Mouse (Mus musculus): Measurements from ENCODE around the gene Kpna7.
A peak's percentile ranks its signal among the peaks of the same experiment; 100 is the strongest.

Gene Kpna7

DNA sequence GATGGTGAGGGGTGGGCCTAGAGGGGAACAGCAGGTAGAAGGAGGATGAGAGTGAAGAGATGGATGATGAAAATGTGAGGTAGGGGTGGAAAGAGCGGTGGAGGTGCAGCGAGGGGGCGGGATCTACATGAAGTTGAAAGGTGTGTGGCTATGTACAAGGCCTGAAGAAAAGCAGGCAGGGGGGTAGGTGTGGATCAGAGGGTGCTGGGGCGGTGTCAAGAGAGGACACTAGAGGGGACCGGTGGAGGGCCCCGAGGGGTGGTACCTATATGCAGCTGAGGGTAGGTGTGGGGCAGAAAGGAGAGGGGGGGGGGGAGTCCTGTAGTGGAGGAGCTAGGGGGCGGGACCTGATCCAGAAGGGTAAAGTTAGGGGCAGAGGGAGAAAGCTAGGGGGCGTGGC, 119.4 kb downstream of the Kpna7 start:
- peak; percentile 23 for DNase-seq (ENCODE audit: low read depth, low spot score)

DNA sequence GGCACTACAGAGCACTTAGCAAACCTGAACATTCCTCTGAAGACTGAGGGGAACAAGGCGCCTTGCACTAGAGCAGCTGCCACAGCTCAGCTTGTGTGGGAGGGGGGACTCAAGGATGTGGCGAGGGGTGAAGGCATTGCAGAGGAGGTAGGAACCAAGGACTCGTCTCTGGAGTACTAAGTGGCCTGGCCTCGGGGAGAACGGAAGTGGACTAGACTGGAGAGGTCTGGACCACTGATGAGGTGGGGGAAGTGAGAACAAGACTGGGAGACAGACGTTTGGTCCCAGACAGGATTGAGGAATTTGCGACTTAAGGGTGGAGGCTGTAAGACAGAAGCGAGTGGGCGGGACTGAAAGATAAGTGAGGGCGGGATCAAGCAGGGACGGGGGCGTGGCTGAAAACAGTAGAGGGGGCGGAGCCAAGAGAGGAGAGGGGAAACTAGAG, 120.0 kb downstream of the Kpna7 start:
- peak; percentile 85 for DNase-seq (ENCODE audit: low read depth, low spot score)

DNA sequence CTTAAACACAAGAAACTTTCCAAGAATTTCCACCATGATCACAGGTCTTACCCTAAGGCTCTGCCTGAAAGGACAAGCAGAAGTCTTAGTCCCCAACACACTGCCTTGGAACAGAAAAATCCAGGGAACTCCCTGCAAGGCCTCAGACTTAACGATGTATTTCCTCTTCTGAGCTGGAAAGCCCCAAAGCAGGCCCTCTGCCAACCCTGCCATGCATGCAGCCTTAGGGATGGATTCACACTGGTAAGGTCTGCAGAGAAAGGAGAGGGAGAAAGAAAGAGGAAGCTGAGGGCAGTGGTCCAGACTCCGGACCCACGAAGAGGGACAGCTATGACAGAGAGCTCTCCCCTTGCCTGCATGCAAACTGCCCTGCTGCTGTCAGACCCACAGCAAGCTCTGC, 120.4 kb downstream of the Kpna7 start:
- peak; percentile 47 for DNase-seq (ENCODE audit: low read depth, low spot score)

DNA sequence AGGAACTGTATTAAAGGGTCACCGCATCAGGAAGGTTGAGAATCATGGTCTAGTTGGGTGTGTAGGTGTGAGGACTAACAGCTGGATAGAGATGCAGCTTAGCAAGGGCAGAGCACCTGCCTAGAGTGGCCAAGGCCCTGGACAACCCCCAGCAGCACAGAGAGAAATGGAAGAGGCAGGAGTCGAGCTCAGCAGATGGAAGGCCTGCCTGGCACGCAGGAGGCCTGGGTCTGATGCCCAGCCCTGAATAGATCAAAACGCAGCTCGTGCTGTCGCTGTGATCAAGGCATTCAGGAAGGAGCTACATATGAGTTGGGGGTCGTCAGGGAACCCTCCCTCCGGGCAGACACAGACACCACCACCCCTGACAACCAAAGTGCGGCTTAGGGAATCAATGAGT, 125.6 kb downstream of the Kpna7 start:
- no peak for DNase-seq (ENCODE audit: low read depth, low spot score)

DNA sequence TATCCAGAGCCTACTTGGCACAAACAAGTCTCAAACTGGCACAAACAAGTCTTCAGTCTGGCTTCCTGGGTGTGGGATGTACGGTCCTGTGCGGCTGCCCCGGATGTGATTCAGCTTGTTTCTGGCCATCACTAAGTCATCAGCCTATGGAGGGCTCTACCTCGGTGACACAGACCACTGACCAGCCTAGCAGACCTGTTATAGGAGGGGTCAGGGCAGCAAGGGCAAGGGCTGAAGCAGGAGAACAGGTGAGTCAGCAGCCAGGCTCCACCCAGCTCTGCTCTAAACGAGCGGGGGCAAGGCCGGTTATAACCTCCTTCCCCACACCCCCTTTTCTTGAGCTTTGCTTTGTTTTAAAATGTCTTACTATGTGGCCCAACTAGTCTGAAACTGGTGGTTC, 129.4 kb downstream of the Kpna7 start:
- no peak for DNase-seq (ENCODE audit: low read depth, low spot score)

DNA sequence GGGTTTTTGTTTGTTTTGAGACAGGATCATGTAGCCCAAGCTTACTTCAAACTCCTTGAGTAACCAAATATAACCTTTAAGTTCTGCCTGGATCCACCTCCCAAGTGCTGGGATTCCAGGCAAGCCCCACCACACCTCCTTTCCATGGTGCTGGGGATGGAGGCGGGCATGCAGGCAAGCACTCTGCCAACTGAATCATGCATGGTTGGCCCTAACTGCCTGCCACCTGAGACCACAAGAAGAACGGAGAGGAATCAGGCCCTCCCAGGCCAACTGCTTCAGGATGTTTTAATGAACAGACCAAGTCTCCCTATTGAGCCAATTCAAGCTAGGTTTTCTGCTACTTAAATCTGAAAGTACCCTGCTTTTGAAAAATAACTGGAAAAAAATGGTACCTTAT, 131.2 kb downstream of the Kpna7 start:
- peak; percentile 27 for DNase-seq (ENCODE audit: low read depth, low spot score)

DNA sequence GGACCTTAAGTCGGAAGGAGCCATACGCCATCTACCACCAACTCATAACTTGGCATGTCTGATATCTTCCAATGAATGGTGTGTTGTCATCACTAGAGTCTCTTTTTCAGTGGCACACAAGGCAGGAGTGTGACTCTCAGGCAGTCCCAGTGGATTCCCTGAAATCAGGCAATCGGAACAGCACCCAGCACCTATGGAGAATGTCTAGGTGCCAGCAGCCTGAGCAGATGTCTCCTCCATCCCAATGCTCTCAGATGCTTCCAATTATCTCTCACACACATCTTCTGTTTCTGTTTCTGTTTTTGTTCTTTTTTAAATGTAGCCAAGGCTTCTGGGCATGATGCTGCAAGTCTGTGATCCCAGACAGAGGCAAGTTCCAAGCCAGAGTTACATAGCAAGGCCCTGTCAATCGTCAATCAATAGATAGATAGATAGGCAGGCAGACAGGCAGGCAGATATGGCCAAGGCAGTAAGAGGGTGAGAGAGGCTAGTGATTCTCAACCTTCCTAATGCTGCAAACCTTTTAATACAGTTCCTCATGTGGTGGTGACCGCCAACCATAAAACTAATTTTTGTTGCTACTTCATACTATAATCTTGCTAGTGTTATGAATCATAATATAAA, 133.3 kb downstream of the Kpna7 start:
- DNase-seq (ENCODE audit: low read depth, low spot score): peak; percentile 56

DNA sequence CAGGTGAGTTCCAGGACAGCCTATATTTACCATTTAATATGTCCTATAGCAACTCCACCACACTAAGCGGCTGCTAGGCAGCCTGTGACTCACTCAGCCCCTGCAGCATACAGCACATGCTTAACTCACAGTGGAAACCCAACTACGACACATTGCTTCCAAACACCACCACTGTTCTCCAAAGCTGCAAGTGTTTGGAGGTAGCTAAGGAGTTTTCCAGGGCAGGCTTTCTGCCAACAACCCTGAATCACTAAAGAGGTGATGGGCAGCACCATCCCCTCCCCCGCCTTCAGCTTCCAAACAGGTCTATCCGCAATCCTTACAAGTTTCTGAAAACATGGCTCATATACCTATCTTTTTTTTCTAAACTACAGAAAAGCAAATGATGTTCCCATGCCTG, 134.0 kb downstream of the Kpna7 start:
- peak; percentile 66 for DNase-seq (ENCODE audit: low read depth, low spot score)

DNA sequence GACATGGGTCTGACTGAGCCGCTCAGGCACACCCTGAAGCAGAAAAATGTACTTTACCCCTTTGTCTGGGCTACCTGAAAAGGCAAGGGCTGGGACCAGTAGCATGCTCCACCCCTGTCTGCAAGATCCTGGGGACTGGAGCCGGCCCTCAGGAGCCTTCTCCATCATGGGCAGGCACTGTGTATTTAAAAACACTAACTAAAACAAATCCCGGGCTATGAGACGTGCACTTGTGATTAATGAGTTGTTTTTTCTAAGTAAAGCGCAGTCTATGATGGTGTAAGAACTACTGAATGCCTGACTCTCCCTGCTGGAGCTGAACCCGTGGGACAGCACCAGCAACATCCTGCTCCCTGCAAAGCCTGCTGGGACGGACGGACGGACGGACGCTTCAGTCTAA, 135.4 kb downstream of the Kpna7 start:
- no peak for DNase-seq (ENCODE audit: low read depth, low spot score)

DNA sequence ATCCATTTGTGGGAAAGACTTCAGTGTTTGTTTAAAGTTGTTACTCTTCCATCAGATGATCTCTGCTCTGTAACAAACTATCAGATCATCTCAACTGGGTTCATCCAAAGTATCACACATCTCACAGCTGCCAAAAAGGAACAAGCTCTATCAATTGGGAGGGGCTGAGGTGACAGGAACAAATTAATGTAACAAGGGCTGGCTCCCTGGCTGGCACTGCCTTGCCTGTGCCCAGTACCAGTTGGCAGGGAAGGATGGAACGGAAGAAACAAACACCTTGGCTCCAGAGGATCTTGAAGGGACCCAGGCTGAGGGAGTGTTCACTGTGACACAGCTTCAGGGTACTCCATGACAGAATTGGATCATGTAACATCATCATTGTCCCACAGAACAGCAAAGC, 135.8 kb downstream of the Kpna7 start:
- DNase-seq (ENCODE audit: low read depth, low spot score): no peak

DNA sequence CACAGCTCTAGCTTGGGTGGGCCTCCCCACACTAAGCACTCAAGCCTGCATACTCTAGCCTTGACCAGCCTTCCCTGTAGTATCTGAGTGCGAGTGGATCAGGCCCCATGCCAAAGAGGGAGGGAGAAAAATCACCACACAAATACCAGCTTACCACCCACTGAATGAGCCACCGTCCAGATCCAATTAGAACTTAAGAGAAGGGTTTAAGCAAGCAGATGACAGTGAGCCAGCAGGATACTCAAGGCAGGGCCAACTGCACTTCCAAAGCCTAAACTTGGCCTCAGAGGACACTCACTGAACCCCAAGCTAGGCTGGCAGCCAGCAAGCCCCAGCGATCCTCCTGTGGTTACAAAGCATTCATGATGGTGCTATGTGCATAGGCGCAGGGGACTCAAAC, 137.8 kb downstream of the Kpna7 start:
- peak; percentile 80 for DNase-seq (ENCODE audit: low read depth, low spot score)

DNA sequence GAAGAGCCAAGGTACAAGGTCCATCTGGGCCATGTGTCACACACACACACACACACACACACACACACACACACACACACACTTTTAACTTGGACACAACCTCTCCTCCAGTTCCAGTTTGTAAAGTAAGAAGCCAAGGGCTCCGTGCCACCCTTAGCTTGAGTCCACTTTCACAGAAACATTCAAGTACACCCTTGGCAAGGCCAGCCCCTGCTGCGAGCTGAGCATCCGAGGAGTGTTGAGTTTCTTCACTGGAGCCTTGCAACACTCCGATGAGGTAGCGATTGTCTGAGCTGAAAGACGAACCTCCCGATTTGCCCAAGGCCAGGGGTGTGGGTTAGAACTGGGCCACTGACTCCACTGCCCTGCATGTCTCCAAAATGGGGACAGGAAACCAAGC, 138.9 kb downstream of the Kpna7 start:
- no peak for DNase-seq (ENCODE audit: low read depth, low spot score)

DNA sequence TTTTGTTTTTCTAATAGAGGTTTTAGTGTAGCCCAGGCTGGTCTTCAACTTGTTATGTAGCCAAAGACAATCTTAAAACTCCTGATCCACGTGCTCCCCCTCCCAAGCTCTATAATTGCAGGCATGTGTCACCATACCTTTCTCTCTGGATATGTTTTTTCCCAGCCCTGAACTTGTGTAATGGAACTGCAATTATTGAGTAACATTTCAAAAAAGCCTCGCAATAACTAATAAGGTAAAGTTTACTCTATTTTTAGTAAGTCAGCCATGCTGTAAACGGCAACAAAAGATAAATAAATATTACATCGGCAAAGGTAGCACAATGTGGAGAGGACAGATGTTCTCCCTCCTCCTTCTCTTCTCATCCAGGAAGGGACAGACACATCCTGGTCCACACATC, 139.5 kb downstream of the Kpna7 start:
- DNase-seq (ENCODE audit: low read depth, low spot score): no peak

DNA sequence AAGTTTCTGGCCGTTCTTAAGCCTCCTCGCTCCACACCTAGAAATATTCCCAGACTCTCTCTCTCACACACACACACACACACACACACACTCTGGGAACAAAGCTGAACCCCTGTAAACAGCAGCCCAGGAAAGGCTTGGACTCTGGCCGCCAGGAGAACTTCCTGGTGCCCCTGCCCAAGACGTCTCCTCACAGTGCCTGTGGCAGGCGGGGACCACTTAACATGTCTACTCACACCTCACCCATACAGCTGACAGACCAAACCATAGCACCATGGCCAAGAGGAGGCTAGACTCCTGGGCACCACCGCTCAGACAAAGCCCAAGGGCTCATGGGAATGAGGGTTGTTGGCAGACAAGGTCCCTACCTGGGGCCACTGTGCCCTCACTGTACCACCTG, 140.5 kb downstream of the Kpna7 start:
- DNase-seq (ENCODE audit: low read depth, low spot score): no peak

DNA sequence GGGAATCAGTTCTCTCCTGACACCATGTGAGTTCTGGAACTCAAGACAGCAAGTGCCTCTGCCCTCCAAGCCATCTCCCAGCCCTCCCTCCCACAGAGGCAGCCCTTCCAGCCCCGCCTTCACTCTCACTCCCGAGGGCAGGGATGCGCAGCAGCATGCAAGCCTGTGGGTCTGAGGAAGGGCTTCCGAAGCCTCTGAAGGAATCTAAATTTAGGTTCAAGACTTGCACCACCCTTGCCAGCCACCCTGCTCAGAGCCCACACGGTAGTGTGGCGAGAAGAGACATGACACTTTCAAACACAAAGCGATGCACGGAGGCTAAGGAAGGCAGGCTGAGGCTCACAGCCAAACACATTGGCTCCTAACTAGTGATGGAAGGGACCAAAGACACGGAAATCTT, 141.4 kb downstream of the Kpna7 start:
- peak; percentile 64 for DNase-seq (ENCODE audit: low read depth, low spot score)

DNA sequence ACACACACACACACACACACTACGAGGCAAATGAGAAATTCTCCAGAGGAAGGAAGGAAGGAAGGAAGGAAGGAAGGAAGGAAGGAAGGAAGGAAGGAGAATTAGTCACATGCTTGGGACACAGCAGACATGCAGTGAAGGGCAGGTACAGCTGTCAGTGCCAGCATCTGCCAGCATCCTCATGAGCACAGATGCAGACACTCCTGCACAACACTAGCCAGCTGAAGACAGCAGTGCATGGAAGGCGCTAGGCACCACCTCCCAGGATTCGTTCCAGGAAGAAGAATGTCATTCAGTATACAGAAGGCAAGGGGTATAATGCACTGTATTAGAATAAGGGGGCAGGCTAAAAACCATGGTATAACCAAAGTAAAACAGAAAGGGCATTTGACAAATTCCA, 142.9 kb downstream of the Kpna7 start:
- DNase-seq (ENCODE audit: low read depth, low spot score): peak; percentile 37

DNA sequence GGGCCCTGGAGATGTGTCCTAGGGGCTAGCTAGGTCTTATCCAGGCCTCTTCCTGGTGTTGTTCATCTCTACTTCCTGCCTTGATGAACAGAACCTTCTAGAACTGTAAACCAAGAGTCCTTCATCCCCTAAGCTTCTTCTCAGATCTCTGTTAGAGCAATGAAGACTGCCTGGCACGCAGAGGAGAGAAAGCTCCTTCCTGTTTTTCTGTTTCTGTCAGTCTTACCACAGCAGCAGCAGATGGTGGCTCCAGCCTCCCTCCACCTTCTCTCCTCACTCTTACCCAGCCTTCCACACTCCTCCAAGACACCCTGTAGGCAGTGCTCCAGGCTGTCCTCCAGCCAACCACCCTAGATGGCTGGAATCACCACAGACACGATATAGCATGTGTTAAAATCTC, 146.5 kb downstream of the Kpna7 start:
- DNase-seq (ENCODE audit: low read depth, low spot score): peak; percentile 87
